8 mouse cellular contexts compared by ENCODE assay signal in the genomic region with DNA sequence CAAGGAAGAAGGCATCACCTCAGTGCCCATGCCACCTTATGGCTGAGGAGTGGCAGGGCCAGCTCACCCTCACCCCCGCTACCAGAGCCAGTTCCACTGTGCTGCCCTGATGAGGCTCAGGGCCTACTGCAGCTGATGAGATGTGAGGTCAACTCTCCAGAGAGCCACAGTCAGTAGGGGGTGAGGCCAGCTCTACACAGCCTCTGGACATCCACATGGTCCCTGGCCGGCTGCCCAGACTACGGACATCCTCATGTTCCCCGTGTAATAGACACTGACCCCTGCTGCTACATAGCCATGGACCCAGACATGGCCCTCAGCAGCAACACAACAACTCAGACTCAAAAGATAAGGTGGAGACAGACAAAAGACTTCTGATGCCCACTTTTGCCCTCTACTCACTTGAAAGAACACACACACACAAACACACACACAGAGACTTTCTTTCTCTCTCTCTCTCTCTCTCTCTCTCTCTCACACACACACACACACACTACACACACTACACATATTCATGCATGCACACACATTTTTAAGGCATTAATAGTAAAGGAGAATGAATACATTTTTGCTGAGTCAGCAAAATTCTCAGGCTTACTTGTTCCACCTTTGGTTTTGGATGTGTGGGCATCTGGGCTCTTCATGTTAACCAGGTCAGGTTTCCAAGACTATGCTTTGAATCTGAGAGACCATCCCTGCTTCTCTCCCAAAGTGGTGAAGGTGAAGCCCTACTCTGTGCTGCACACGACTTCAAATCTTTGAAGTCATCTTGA.
DNase-seq lines count a peak whose midpoint lies in the region; ATAC-seq and TF ChIP-seq lines count a peak whose summit lies in the region.
"Had no signal": no experiment of that assay in that cellular context is flagged by ENCODE, and none has a peak within 500 bp of the region (broad histone marks: within the 10 kb centered on the region; RNA-seq: fewer than 3 reads in every experiment).

No protein-coding gene starts in this region.

- H3K27me3 ChIP-seq in heart, adult 2 months (ENCODE audit: control insufficient read depth, insufficient read depth, low read length), result no peaks in the 10 kb centered on the region
- H3K27me3 ChIP-seq in MEL (ENCODE audit: control insufficient read depth in 1 of 2, insufficient read depth in 2 of 2, low read length in 2 of 2), result no peaks in the 10 kb centered on the region
- no peaks in the 10 kb centered on the region for H3K27me3 ChIP-seq in heart, embryonic 12.5 days (replicated peaks)
- no peaks in the 10 kb centered on the region for H3K27me3 ChIP-seq in liver, postnatal 0 days (ENCODE audit: insufficient read depth, low read length)

- peak; percentile 29 to 33 for DNase-seq in heart, adult 2 months
- DNase-seq in heart, postnatal 25 days (ENCODE audit: low spot score), result no peak
- DNase-seq in MEL (ENCODE audit: low read depth, low spot score), result no peak
- peak; percentile 15 for DNase-seq in liver, postnatal 0 days
- DNase-seq in layer of hippocampus, adult 18-20 months (ENCODE audit: low spot score in 2 of 2), result no peak
- DNase-seq in layer of hippocampus, postnatal 36 days, result no peak
- DNase-seq: thymus, adult 2 months had no signal

- WGBS in heart, adult 2 months, result 54% methylated on average over 5 of the region's 5 CpGs
- WGBS in heart, embryonic 12.5 days, result 73% methylated on average over 5 of the region's 5 CpGs
- 78% methylated on average over 5 of the region's 5 CpGs for WGBS in liver, postnatal 0 days (ENCODE audit: insufficient replicate concordance)

- no peaks in the 10 kb centered on the region for H3K9me3 ChIP-seq in MEL (replicated peaks; ENCODE audit: insufficient read depth, low read length)
- no peaks in the 10 kb centered on the region for H3K9me3 ChIP-seq in heart, embryonic 12.5 days (replicated peaks)
- H3K9me3 ChIP-seq in liver, postnatal 0 days (ENCODE audit: low read length), result no peaks in the 10 kb centered on the region

- TF ChIP-seq CTCF in heart, adult 2 months (IDR thresholded peaks at IDR 0.05), result no peak
- TF ChIP-seq CTCF in MEL (IDR thresholded peaks at IDR 0.05 in 2 of 3, conservative IDR thresholded peaks at IDR 0.05 in 1 of 3; ENCODE audit: control insufficient read depth in 1 of 3, insufficient read depth in 1 of 3, low read depth in 2 of 3, low read length in 3 of 3, poor library complexity in 1 of 3, severe bottlenecking in 1 of 3), result no peak
- TF ChIP-seq CTCF in liver, postnatal 0 days (IDR thresholded peaks at IDR 0.05; ENCODE audit: low read depth), result no peak

- no peaks in the 10 kb centered on the region for H3K79me2 ChIP-seq in heart, adult 2 months (replicated peaks; ENCODE audit: control insufficient read depth, insufficient read depth, low read length)
- no peaks in the 10 kb centered on the region for H3K79me2 ChIP-seq in MEL (ENCODE audit: control insufficient read depth, insufficient read depth, low read length, poor library complexity)

- H3K4me1 ChIP-seq in heart, adult 2 months (ENCODE audit: control insufficient read depth, insufficient read depth, low read length), result peaks cover 5% of the 10 kb centered on the region
- no peaks in the 10 kb centered on the region for H3K4me1 ChIP-seq in MEL (ENCODE audit: control insufficient read depth in 1 of 2, insufficient read depth in 2 of 2, low read length in 2 of 2)
- H3K4me1 ChIP-seq in heart, embryonic 12.5 days (replicated peaks), result 0 out of 2 replicates have a peak, but pooled peaks cover 7% of the 10 kb centered on the region
- no peaks in the 10 kb centered on the region for H3K4me1 ChIP-seq in liver, postnatal 0 days (ENCODE audit: insufficient read depth)

- no peak for TF ChIP-seq RAD21 in MEL (IDR thresholded peaks at IDR 0.05; ENCODE audit: low read depth, low read length)

- no peak for TF ChIP-seq EP300 in heart, adult 2 months (IDR thresholded peaks at IDR 0.05; ENCODE audit: insufficient read depth, low read depth, low read length)
- no peak for TF ChIP-seq EP300 in MEL (IDR thresholded peaks at IDR 0.05; ENCODE audit: low read depth in 1 of 2, low read length in 2 of 2)
- no peak for TF ChIP-seq EP300 in liver, postnatal 0 days (IDR thresholded peaks at IDR 0.05; ENCODE audit: low read depth)

- H3K4me3 ChIP-seq in heart, adult 2 months, result no peak overlapping the region
- H3K4me3 ChIP-seq in MEL (ENCODE audit: control insufficient read depth in 1 of 2, insufficient read depth in 1 of 2, low read depth in 2 of 2, low read length in 2 of 2), result no peak overlapping the region
- no peak overlapping the region for H3K4me3 ChIP-seq in heart, embryonic 12.5 days
- no peak overlapping the region for H3K4me3 ChIP-seq in liver, postnatal 0 days (ENCODE audit: low read depth, low read length)

- intact Hi-C loops in heart, adult 2 months (cut with DNase I), result no loop called here
- intact Hi-C loops in heart, postnatal 25 days (cut with DNase I), result no loop called here

- no peak overlapping the region for H3K27ac ChIP-seq in heart, adult 2 months
- no peak overlapping the region for H3K27ac ChIP-seq in MEL (ENCODE audit: control insufficient read depth, low read depth, low read length)
- H3K27ac ChIP-seq in heart, embryonic 12.5 days (ENCODE audit: poor library complexity, severe bottlenecking), result no peak overlapping the region
- H3K27ac ChIP-seq in liver, postnatal 0 days (ENCODE audit: low read depth), result no peak overlapping the region

- 0 out of 2 replicates have a peak, but pooled peaks have one; percentile 42 for ATAC-seq in heart, embryonic 12.5 days (ENCODE audit: insufficient number of reproducible peaks, low FRiP score)
- ATAC-seq in liver, postnatal 0 days, result no peak

- no peaks in the 10 kb centered on the region for H3K36me3 ChIP-seq in heart, adult 2 months (ENCODE audit: control insufficient read depth, insufficient read depth, low read length)
- no peaks in the 10 kb centered on the region for H3K36me3 ChIP-seq in MEL (ENCODE audit: control insufficient read depth in 1 of 2, insufficient read depth in 2 of 2, low read length in 2 of 2)
- H3K36me3 ChIP-seq in heart, embryonic 12.5 days, result no peaks in the 10 kb centered on the region
- H3K36me3 ChIP-seq in liver, postnatal 0 days (replicated peaks; ENCODE audit: insufficient read depth, low read length), result no peaks in the 10 kb centered on the region

- H3K4me2 ChIP-seq in heart, embryonic 12.5 days, result no peak overlapping the region
- H3K4me2 ChIP-seq in liver, postnatal 0 days (ENCODE audit: low read depth, low read length), result no peak overlapping the region

- no peak for TF ChIP-seq POLR2A in heart, adult 2 months (IDR thresholded peaks at IDR 0.05; ENCODE audit: insufficient read depth, low read depth, low read length)
- no peak for TF ChIP-seq POLR2A in MEL (IDR thresholded peaks at IDR 0.05; ENCODE audit: control insufficient read depth in 1 of 2, insufficient read depth in 1 of 2, low read depth in 1 of 2, low read length in 2 of 2, poor library complexity in 1 of 2)

- no peak overlapping the region for H3K9ac ChIP-seq in heart, adult 2 months (ENCODE audit: low read depth, low read length)
- H3K9ac ChIP-seq in MEL (ENCODE audit: control insufficient read depth, low read depth, low read length, poor library complexity, severe bottlenecking), result no peak overlapping the region
- H3K9ac ChIP-seq in heart, embryonic 12.5 days, result no peak overlapping the region
- no peak overlapping the region for H3K9ac ChIP-seq in liver, postnatal 0 days (replicated peaks)

TF ChIP-seq in MEL, 35 proteins besides CTCF, POLR2A, EP300 and RAD21:
- TF ChIP-seq MYB (IDR thresholded peaks at IDR 0.05; ENCODE audit: low read depth, low read length) (no peak), MAFK (IDR thresholded peaks at IDR 0.05; ENCODE audit: borderline replicate concordance, low read depth, low read length) (peak; percentile 97), USF2 (IDR thresholded peaks at IDR 0.05; ENCODE audit: borderline replicate concordance in 1 of 2, insufficient read depth in 1 of 2, low read depth in 1 of 2, low read length in 2 of 2) (no peak)

Comparison
In these comparisons a context has a peak if more than half of its experiments do, and no peak if none do; other contexts are left out.
1. DNase-seq: peak in heart, adult 2 months (2 of 2) and liver, postnatal 0 days (single experiment); none in heart, postnatal 25 days (single experiment), MEL (single experiment), layer of hippocampus, adult 18-20 months (0 of 2) and layer of hippocampus, postnatal 36 days (0 of 2).